Mouse (Mus musculus) embryonic facial prominence, embryonic 11.5 days (tissue): Measurements from ENCODE around the gene Nqo2. TPM values are rescaled to one million over a fixed set of nuclear protein-coding genes. Genes with fewer than 3 reads are reported as not detected.

Experiments
- ATAC-seq: fragments of 200-750 bp; cut with Nextera tagmentation; replicated peaks from 2 replicates; pipeline ENCODE4 v1.8.0; 2017; ENCODE audit warnings: low read depth; ENCODE audit not compliant: insufficient number of reproducible peaks, low FRiP score, low TSS enrichment
- DNase-seq: peaks from one replicate; pipeline ENCODE4 v3.0.0-alpha.2; 2015; ENCODE audit warnings: low spot score
- H3K27ac ChIP-seq: fragments of 300-500 bp; sonication (generic); replicated peaks from 2 replicates; pipeline ENCODE4 v1.5.1; 2014; ENCODE audit warnings: mild to moderate bottlenecking, low read depth, low read length, control low read depth
- H3K27me3 ChIP-seq: fragments of 300-500 bp; sonication (generic); 2 replicates; pipeline ENCODE4 v1.6.1; 2014; ENCODE audit warnings: mild to moderate bottlenecking, low read length, moderate library complexity, mixed read lengths; ENCODE audit not compliant: control insufficient read depth, insufficient read depth
- H3K36me3 ChIP-seq: fragments of 300-500 bp; sonication (generic); replicated peaks from 2 replicates; pipeline ENCODE4 v1.6.1; 2014; ENCODE audit warnings: low read depth, mild to moderate bottlenecking, low read length, moderate library complexity, mixed read lengths; ENCODE audit not compliant: control insufficient read depth, insufficient read depth
- H3K4me1 ChIP-seq: fragments of 300-500 bp; sonication (generic); 2 replicates; pipeline ENCODE4 v1.6.1; 2014; ENCODE audit warnings: low read length, mixed read lengths; ENCODE audit not compliant: control insufficient read depth, insufficient read depth
- H3K4me2 ChIP-seq: fragments of 300-500 bp; sonication (generic); 2 replicates; pipeline ENCODE4 v1.6.1; 2014; ENCODE audit warnings: low read depth, mild to moderate bottlenecking, control low read depth, low read length, moderate library complexity
- H3K4me3 ChIP-seq: fragments of 300-500 bp; sonication (generic); 2 replicates; pipeline ENCODE4 v1.5.1; 2014; ENCODE audit warnings: low read depth, low read length, control low read depth
- H3K9ac ChIP-seq: fragments of 300-500 bp; sonication (generic); replicated peaks from 2 replicates; pipeline ENCODE4 v1.6.1; 2014; ENCODE audit warnings: mild to moderate bottlenecking, control low read depth, low read length
- H3K9me3 ChIP-seq: fragments of 300-500 bp; sonication (generic); replicated peaks from 2 replicates; pipeline ENCODE4 v1.6.1; 2016; ENCODE audit warnings: mild to moderate bottlenecking, low read length, inconsistent platforms, mixed read lengths; ENCODE audit not compliant: control insufficient read depth
- WGBS: fragments of 180-500 bp; shearing (Covaris S2); extraction: QIAGEN DNeasy Blood & Tissue Kit; methylation state at CpG from one replicate; pipeline ENCODE4 v1.1.7; 2014; 5-methylcytosine and 5-hydroxymethylcytosine counted together
- polyA plus RNA-seq: library from polyadenylated mRNA; unstranded; fragments of >200 nt; fragmentation: Nextera tagmentation; extraction: Ambion mirVana; gene quantifications from 2 replicates; pipeline ENCODE4 v1.2.1, GENCODE M21; 2014

The Nqo2 gene
- polyA plus RNA-seq, 1 experiment from 2014 or later, result 18.0 TPM

GRCm38 (mm10) chr13:34007234-34007633, 42.7 kb downstream of the Nqo2 start:
- no peak overlapping the region for H3K27ac ChIP-seq
- 79% methylated on average over 2 of the region's 2 CpGs for WGBS
- H3K27me3 ChIP-seq, result no peaks in the 10 kb centered on the region
- no peaks in the 10 kb centered on the region; the same call in 1 of the 2 replicates for H3K4me1 ChIP-seq
- H3K9ac ChIP-seq, result no peak overlapping the region
- no peak for ATAC-seq
- H3K4me3 ChIP-seq, result no peak overlapping the region
- H3K9me3 ChIP-seq, result no peaks in the 10 kb centered on the region
- H3K36me3 ChIP-seq, result no peaks in the 10 kb centered on the region
- H3K4me2 ChIP-seq, result no peak overlapping the region
- no peak for DNase-seq

GRCm38 (mm10) chr13:34016927-34017569, 52.6 kb downstream of the Nqo2 start:
- no peak overlapping the region for H3K27ac ChIP-seq
- H3K9me3 ChIP-seq, result no peaks in the 10 kb centered on the region
- no peak overlapping the region for H3K9ac ChIP-seq
- DNase-seq (no peak), ATAC-seq (no peak)
- no peaks in the 10 kb centered on the region for H3K27me3 ChIP-seq
- no peaks in the 10 kb centered on the region for H3K4me1 ChIP-seq
- no peak overlapping the region for H3K4me2 ChIP-seq
- 97% methylated on average over 9 of the region's 9 CpGs for WGBS
- no peak overlapping the region for H3K4me3 ChIP-seq
- H3K36me3 ChIP-seq, result no peaks in the 10 kb centered on the region; the same call in 1 of the 2 replicates

GRCm38 (mm10) chr13:34018521-34018920, 54.0 kb downstream of the Nqo2 start:
- no peak overlapping the region for H3K27ac ChIP-seq
- DNase-seq, result no peak
- WGBS, result 92% methylated on average over 1 of the region's 1 CpGs
- H3K36me3 ChIP-seq, result no peaks in the 10 kb centered on the region; the same call in 1 of the 2 replicates
- no peak for ATAC-seq
- no peaks in the 10 kb centered on the region for H3K9me3 ChIP-seq
- no peak overlapping the region for H3K4me3 ChIP-seq
- no peak overlapping the region for H3K4me2 ChIP-seq
- H3K9ac ChIP-seq, result no peak overlapping the region
- no peaks in the 10 kb centered on the region for H3K27me3 ChIP-seq
- H3K4me1 ChIP-seq, result no peaks in the 10 kb centered on the region

GRCm38 (mm10) chr13:34021998-34022397, 57.5 kb downstream of the Nqo2 start:
- Histone ChIP-seq H3K36me3 (no peaks in the 10 kb centered on the region; the same call in 1 of the 2 replicates), H3K27me3 (no peaks in the 10 kb centered on the region), H3K9ac (no peak overlapping the region), H3K27ac (no peak overlapping the region), H3K4me3 (no peak overlapping the region), H3K4me2 (no peak overlapping the region), H3K4me1 (no peaks in the 10 kb centered on the region), H3K9me3 (no peaks in the 10 kb centered on the region)
- WGBS, result 82% methylated on average over 2 of the region's 2 CpGs
- ATAC-seq, result no peak
- no peak for DNase-seq

GRCm38 (mm10) chr13:34032041-34032440, 67.6 kb downstream of the Nqo2 start:
- no peaks in the 10 kb centered on the region for H3K4me1 ChIP-seq
- ATAC-seq, result no peak
- DNase-seq, result no peak
- no peaks in the 10 kb centered on the region for H3K36me3 ChIP-seq
- no peak overlapping the region for H3K27ac ChIP-seq
- no peaks in the 10 kb centered on the region for H3K27me3 ChIP-seq
- no peak overlapping the region for H3K4me3 ChIP-seq
- H3K9me3 ChIP-seq, result no peaks in the 10 kb centered on the region
- H3K4me2 ChIP-seq, result no peak overlapping the region
- H3K9ac ChIP-seq, result no peak overlapping the region
- 79% methylated on average over 2 of the region's 2 CpGs for WGBS

- DNase-seq (no peak), ATAC-seq (no peak)
- H3K4me1 ChIP-seq, result peaks cover 3% of the 10 kb centered on the region
- no peak overlapping the region for H3K4me2 ChIP-seq
- no peaks in the 10 kb centered on the region for H3K36me3 ChIP-seq
- H3K27me3 ChIP-seq, result no peaks in the 10 kb centered on the region
- no peak overlapping the region for H3K9ac ChIP-seq
- no peaks in the 10 kb centered on the region for H3K9me3 ChIP-seq
- no peak overlapping the region for H3K27ac ChIP-seq
- 78% methylated on average over 3 of the region's 3 CpGs for WGBS
- H3K4me3 ChIP-seq, result no peak overlapping the region
Observed at GRCm38 (mm10) chr13:34035424-34035823, 70.9 kb downstream of the Nqo2 start.

GRCm38 (mm10) chr13:34036726-34037125, 72.2 kb downstream of the Nqo2 start:
- 83% methylated on average over 5 of the region's 5 CpGs for WGBS
- Histone ChIP-seq H3K36me3 (no peaks in the 10 kb centered on the region), H3K4me2 (no peak overlapping the region), H3K27me3 (no peaks in the 10 kb centered on the region), H3K9ac (no peak overlapping the region; the same call in 1 of the 2 replicates), H3K27ac (no peak overlapping the region), H3K4me1 (peaks cover 3% of the 10 kb centered on the region), H3K9me3 (no peaks in the 10 kb centered on the region), H3K4me3 (no peak overlapping the region)
- ATAC-seq (no peak), DNase-seq (no peak)

- Histone ChIP-seq H3K4me3 (peak within 1 kb of the TSS; percentile 74), H3K9me3 (no peaks in the 10 kb centered on the region), H3K27me3 (no peaks in the 10 kb centered on the region), H3K9ac (peak within 1 kb of the TSS; percentile 92), H3K36me3 (no peaks in the 10 kb centered on the region), H3K4me1 (peaks cover 3% of the 10 kb centered on the region), H3K4me2 (peak within 1 kb of the TSS; percentile 76), H3K27ac (peak within 1 kb of the TSS; percentile 75)
- WGBS, result 1% methylated on average over 37 of the region's 37 CpGs
- peak; percentile 91 for ATAC-seq
- DNase-seq, result peak; percentile 96
Observed at GRCm38 (mm10) chr13:34037172-34038055, 72.9 kb downstream of the Nqo2 start, which contains the start of gene Bphl. Bphl (plus strand) TSS chr13:34037597.
